Mouse (Mus musculus) hindbrain, embryonic 12.5 days (tissue): ENCODE results near the gene Cdkal1. TPM values are rescaled to one million over a fixed set of nuclear protein-coding genes. Genes with fewer than 3 reads are reported as not detected.

Experiments
- ATAC-seq: fragments of 200-750 bp; cut with Nextera tagmentation; 2 replicates; pipeline ENCODE4 v1.8.0; 2017; ENCODE audit warnings: moderate TSS enrichment; ENCODE audit not compliant: low FRiP score
- H3K27ac ChIP-seq: fragments of 300-500 bp; sonication (generic); 2 replicates; pipeline ENCODE4 v1.5.1; 2016; ENCODE audit warnings: mild to moderate bottlenecking
- H3K27me3 ChIP-seq: fragments of 300-500 bp; sonication (generic); 2 replicates; pipeline ENCODE4 v1.6.1; 2016; ENCODE audit warnings: mild to moderate bottlenecking
- H3K36me3 ChIP-seq: fragments of 300-500 bp; sonication (generic); 2 replicates; pipeline ENCODE4 v1.6.1; 2016; ENCODE audit warnings: mild to moderate bottlenecking
- H3K4me1 ChIP-seq: fragments of 300-500 bp; sonication (generic); 2 replicates; pipeline ENCODE4 v1.6.1; 2016
- H3K4me2 ChIP-seq: fragments of 300-500 bp; sonication (generic); replicated peaks from 2 replicates; pipeline ENCODE4 v1.6.1; 2016; ENCODE audit warnings: mild to moderate bottlenecking
- H3K4me3 ChIP-seq: fragments of 300-500 bp; sonication (generic); 2 replicates; pipeline ENCODE4 v1.5.1; 2016; ENCODE audit warnings: mild to moderate bottlenecking
- H3K9ac ChIP-seq: fragments of 300-500 bp; sonication (generic); 2 replicates; pipeline ENCODE4 v1.6.1; 2016; ENCODE audit warnings: mild to moderate bottlenecking, moderate library complexity
- H3K9me3 ChIP-seq: fragments of 300-500 bp; sonication (generic); replicated peaks from 2 replicates; pipeline ENCODE4 v1.6.1; 2016; ENCODE audit warnings: mild to moderate bottlenecking
- WGBS: fragments of 180-500 bp; shearing (Covaris S2); methylation state at CpG from one replicate; pipeline ENCODE4 v1.1.7; 2016; 5-methylcytosine and 5-hydroxymethylcytosine counted together
- polyA plus RNA-seq: library from polyadenylated mRNA; unstranded; fragments of >200 nt; fragmentation: Nextera tagmentation; extraction: Ambion mirVana; gene quantifications from 2 replicates; pipeline ENCODE4 v1.2.1, GENCODE M21; 2016

The Cdkal1 gene
- polyA plus RNA-seq, 1 experiment from 2014 or later, result 31.4 TPM

GRCm38 (mm10) chr13:29395694-29396093, 459.8 kb downstream of the Cdkal1 start:
- H3K4me1 ChIP-seq, result no peaks in the 10 kb centered on the region
- no peak overlapping the region for H3K4me2 ChIP-seq
- no peak overlapping the region for H3K9ac ChIP-seq
- no peaks in the 10 kb centered on the region; the same call in 1 of the 2 replicates for H3K9me3 ChIP-seq
- no peaks in the 10 kb centered on the region for H3K36me3 ChIP-seq
- no peak for ATAC-seq
- 82% methylated on average over 4 of the region's 4 CpGs for WGBS
- no peak overlapping the region for H3K27ac ChIP-seq
- no peak overlapping the region for H3K4me3 ChIP-seq
- H3K27me3 ChIP-seq, result no peaks in the 10 kb centered on the region

DNA sequence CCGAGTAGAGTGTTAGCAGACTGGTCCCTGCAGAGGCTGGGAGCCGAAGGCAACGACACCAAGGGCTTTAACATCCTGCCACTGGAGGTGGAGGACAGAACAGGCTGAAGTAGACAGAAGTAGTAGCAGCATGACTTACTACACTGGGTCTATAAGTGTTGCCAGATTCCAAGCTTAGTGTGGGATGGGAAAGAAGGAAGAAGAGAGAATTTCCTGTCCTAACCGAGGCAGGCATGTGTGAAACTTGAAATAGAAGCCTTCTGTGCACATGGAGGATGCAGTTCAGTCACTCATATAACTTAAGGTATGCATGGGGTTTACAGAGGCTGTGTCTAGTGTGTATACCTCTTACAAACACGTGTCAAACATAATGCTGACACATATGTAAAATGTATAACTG, 465.4 kb downstream of the Cdkal1 start:
- H3K9me3 ChIP-seq, result no peaks in the 10 kb centered on the region; the same call in 1 of the 2 replicates
- no peaks in the 10 kb centered on the region for H3K27me3 ChIP-seq
- H3K9ac ChIP-seq, result no peak overlapping the region
- ATAC-seq, result no peak
- H3K27ac ChIP-seq, result no peak overlapping the region
- H3K4me1 ChIP-seq, result no peaks in the 10 kb centered on the region
- H3K4me3 ChIP-seq, result no peak overlapping the region
- H3K36me3 ChIP-seq, result no peaks in the 10 kb centered on the region
- WGBS, result 84% methylated on average over 5 of the region's 5 CpGs
- H3K4me2 ChIP-seq, result no peak overlapping the region

GRCm38 (mm10) chr13:29388918-29389317, 466.6 kb downstream of the Cdkal1 start:
- no peak for ATAC-seq
- no peaks in the 10 kb centered on the region for H3K4me1 ChIP-seq
- 77% methylated on average over 3 of the region's 3 CpGs for WGBS

DNA sequence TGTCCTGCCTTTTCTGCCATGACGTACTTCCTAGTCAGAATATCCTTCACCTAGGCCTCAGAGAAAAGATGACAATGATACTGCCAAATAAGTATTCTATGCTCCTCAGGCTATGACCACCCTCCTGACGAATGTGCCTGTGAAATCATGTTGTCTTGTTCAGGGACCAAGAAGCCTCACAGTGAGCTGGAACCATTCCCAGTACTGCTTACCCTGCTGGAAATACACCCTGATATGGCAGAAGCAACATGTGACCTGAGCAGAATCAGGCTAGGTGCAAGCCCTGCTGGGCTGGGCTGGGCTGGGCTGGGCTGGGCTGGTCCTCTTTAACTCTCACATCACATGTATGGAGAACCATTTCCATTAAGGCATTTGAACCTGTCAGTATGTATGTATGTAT, 477.9 kb downstream of the Cdkal1 start:
- 71% methylated on average over 2 of the region's 2 CpGs for WGBS
- Histone ChIP-seq H3K36me3 (no peaks in the 10 kb centered on the region), H3K27me3 (no peaks in the 10 kb centered on the region), H3K4me3 (no peak overlapping the region), H3K9me3 (no peaks in the 10 kb centered on the region), H3K4me1 (no peaks in the 10 kb centered on the region), H3K9ac (no peak overlapping the region), H3K27ac (no peak overlapping the region), H3K4me2 (no peak overlapping the region)
- no peak for ATAC-seq

More at GRCm38 (mm10) chr13:29388918-29389317, 466.6 kb downstream of the Cdkal1 start:
- H3K9ac ChIP-seq, result no peak overlapping the region
- no peaks in the 10 kb centered on the region for H3K27me3 ChIP-seq
- no peak overlapping the region for H3K4me2 ChIP-seq
- H3K4me3 ChIP-seq, result no peak overlapping the region
- H3K9me3 ChIP-seq, result no peaks in the 10 kb centered on the region; the same call in 1 of the 2 replicates
- H3K27ac ChIP-seq, result no peak overlapping the region
- no peaks in the 10 kb centered on the region for H3K36me3 ChIP-seq

GRCm38 (mm10) chr13:29371916-29372315, 483.6 kb downstream of the Cdkal1 start:
- ATAC-seq, result no peak
- WGBS, result 48% methylated on average over 3 of the region's 3 CpGs
- no peaks in the 10 kb centered on the region for H3K9me3 ChIP-seq
- peak overlapping the region; percentile 92 for H3K27ac ChIP-seq
- H3K4me1 ChIP-seq, result peaks cover 21% of the 10 kb centered on the region
- H3K27me3 ChIP-seq, result no peaks in the 10 kb centered on the region
- H3K9ac ChIP-seq, result no peak overlapping the region
- no peak overlapping the region for H3K4me3 ChIP-seq
- no peak overlapping the region for H3K4me2 ChIP-seq
- H3K36me3 ChIP-seq, result no peaks in the 10 kb centered on the region

GRCm38 (mm10) chr13:29371466-29371771, 484.1 kb downstream of the Cdkal1 start:
- H3K4me1 ChIP-seq, result peaks cover 21% of the 10 kb centered on the region
- WGBS, result 9% methylated on average over 4 of the region's 4 CpGs

GRCm38 (mm10) chr13:29370731-29371465, 484.6 kb downstream of the Cdkal1 start:
- ATAC-seq, result peak; percentile 92
- WGBS, result 7% methylated on average over 5 of the region's 5 CpGs
- peak overlapping the region; percentile 17; the same call in 1 of the 2 replicates for H3K4me2 ChIP-seq
- no peak overlapping the region for H3K4me3 ChIP-seq
- H3K9ac ChIP-seq, result peak overlapping the region; percentile 8; the same call in 1 of the 2 replicates
- H3K9me3 ChIP-seq, result no peaks in the 10 kb centered on the region
- H3K36me3 ChIP-seq, result no peaks in the 10 kb centered on the region
- H3K4me1 ChIP-seq, result peaks cover 21% of the 10 kb centered on the region
- H3K27ac ChIP-seq, result peak overlapping the region; percentile 92
- no peaks in the 10 kb centered on the region for H3K27me3 ChIP-seq

More at GRCm38 (mm10) chr13:29371466-29371771, 484.1 kb downstream of the Cdkal1 start:
- H3K36me3 ChIP-seq, result no peaks in the 10 kb centered on the region
- peak overlapping the region; percentile 8; the same call in 1 of the 2 replicates for H3K9ac ChIP-seq
- H3K27me3 ChIP-seq, result no peaks in the 10 kb centered on the region
- H3K4me3 ChIP-seq, result no peak overlapping the region
- peak overlapping the region; percentile 92 for H3K27ac ChIP-seq
- H3K4me2 ChIP-seq, result peak overlapping the region; percentile 17; the same call in 1 of the 2 replicates
- ATAC-seq, result peak; percentile 49; the same call in 1 of the 2 replicates
- H3K9me3 ChIP-seq, result no peaks in the 10 kb centered on the region

DNA sequence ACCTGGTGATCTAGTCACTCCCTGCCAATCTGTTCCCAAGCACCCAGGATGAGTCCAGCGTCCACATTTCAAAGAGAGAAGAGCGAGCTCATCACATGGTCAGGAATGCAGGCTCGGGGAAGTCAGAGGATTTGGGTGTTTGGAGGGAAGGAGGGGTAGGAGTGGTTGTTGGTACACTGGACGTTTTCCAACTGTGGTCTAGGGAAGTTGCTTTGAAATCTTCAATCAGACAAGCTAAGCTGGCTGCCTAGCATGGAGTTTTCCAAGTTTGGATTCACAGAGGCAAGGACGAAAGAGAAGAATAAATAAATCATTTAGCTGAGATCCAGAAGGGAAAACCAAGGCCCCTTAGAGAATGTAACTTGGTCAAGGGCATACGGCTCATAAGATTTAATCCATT, 486.7 kb downstream of the Cdkal1 start:
- Histone ChIP-seq H3K4me1 (peaks cover 29% of the 10 kb centered on the region), H3K27me3 (no peaks in the 10 kb centered on the region), H3K4me2 (no peak overlapping the region), H3K9ac (no peak overlapping the region), H3K4me3 (no peak overlapping the region), H3K27ac (no peak overlapping the region), H3K9me3 (no peaks in the 10 kb centered on the region), H3K36me3 (no peaks in the 10 kb centered on the region)
- 48% methylated on average over 6 of the region's 6 CpGs for WGBS
- no peak for ATAC-seq

DNA sequence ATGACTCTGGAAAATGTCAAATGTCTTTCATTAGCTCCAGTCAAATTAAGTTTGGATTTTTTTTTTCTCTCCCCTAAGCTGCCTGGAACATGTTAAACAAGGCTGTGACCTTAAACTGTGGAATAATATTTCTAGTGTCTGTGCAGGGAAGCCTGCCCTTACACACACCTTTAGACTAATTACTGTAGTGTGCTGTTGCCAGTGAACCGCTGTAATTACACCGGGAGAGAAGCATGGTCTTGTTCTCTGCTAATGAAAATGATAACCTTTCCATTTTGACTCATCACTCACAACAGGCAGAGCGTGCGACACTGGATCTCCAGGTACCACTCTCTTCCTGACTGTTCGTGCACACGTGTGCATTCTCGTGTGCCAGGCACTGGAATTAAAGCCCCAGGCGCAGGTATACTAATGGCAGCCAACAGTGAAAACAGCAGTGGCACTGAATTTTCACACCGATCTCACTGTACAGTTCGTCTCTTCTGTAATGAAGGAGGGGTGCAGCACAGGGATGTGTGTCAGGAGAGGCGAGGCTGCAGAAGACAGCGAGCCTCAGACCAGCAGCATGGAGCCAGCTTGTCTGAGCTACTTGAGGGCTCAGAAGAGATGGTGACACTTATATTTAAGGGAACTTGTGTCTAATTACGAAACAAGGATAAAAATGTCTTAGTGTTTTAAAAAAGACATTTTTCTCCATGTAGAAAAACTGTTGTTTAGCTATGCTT, 490.4 kb downstream of the Cdkal1 start:
- Histone ChIP-seq H3K27me3 (no peaks in the 10 kb centered on the region), H3K9me3 (no peaks in the 10 kb centered on the region), H3K4me1 (peaks cover 14% of the 10 kb centered on the region), H3K4me3 (no peak overlapping the region), H3K36me3 (no peaks in the 10 kb centered on the region), H3K4me2 (no peak overlapping the region), H3K9ac (no peak overlapping the region), H3K27ac (peak overlapping the region; percentile 40; the same call in 1 of the 2 replicates)
- 0 out of 2 replicates have a peak, but pooled peaks have one; percentile 53 for ATAC-seq
- 69% methylated on average over 13 of the region's 13 CpGs for WGBS

DNA sequence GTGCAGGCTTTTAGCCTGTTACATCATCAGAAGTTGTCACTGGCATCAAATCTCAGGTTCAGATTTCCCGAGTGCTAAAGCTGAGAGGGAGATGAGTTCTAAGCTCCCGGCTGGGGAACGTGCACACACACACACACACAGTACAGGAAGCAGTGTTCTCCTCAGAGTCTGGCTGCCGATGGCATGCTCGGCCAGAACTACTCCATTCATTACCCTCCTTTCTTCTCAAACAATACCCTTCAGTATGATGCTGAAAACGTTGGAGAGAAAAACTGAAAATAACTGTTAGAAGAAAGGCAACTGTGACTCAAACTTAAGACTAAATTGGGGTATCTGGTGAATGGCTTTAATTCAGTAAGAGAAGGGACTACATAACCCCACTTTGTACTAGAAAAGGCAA, 491.5 kb downstream of the Cdkal1 start:
- Histone ChIP-seq H3K27me3 (no peaks in the 10 kb centered on the region), H3K36me3 (no peaks in the 10 kb centered on the region), H3K9ac (no peak overlapping the region), H3K4me2 (no peak overlapping the region), H3K27ac (no peak overlapping the region), H3K9me3 (no peaks in the 10 kb centered on the region), H3K4me1 (peaks cover 12% of the 10 kb centered on the region), H3K4me3 (no peak overlapping the region)
- 25% methylated on average over 6 of the region's 6 CpGs for WGBS
- no peak for ATAC-seq

- ATAC-seq, result no peak
- Histone ChIP-seq H3K27me3 (no peaks in the 10 kb centered on the region), H3K4me3 (no peak overlapping the region), H3K9me3 (no peaks in the 10 kb centered on the region), H3K36me3 (no peaks in the 10 kb centered on the region), H3K4me2 (no peak overlapping the region), H3K27ac (no peak overlapping the region), H3K9ac (no peak overlapping the region), H3K4me1 (peaks cover 12% of the 10 kb centered on the region)
- WGBS, result 79% methylated on average over 4 of the region's 4 CpGs
Observed at GRCm38 (mm10) chr13:29361842-29362241, 493.6 kb downstream of the Cdkal1 start.

GRCm38 (mm10) chr13:29360899-29361298, 494.6 kb downstream of the Cdkal1 start:
- Histone ChIP-seq H3K27me3 (no peaks in the 10 kb centered on the region), H3K27ac (no peak overlapping the region), H3K36me3 (no peaks in the 10 kb centered on the region), H3K4me2 (no peak overlapping the region), H3K9me3 (no peaks in the 10 kb centered on the region), H3K4me1 (peaks cover 22% of the 10 kb centered on the region), H3K9ac (no peak overlapping the region), H3K4me3 (no peak overlapping the region)
- no peak for ATAC-seq
- WGBS, result 78% methylated on average over 10 of the region's 10 CpGs
